Mouse (Mus musculus): ENCODE data around the gene Cmtm4.
"Not testable (repeated sequence)": the region's sequence is repeated elsewhere in the genome, so short reads cannot be mapped to it uniquely, and the experiment has no call there.

DNA sequence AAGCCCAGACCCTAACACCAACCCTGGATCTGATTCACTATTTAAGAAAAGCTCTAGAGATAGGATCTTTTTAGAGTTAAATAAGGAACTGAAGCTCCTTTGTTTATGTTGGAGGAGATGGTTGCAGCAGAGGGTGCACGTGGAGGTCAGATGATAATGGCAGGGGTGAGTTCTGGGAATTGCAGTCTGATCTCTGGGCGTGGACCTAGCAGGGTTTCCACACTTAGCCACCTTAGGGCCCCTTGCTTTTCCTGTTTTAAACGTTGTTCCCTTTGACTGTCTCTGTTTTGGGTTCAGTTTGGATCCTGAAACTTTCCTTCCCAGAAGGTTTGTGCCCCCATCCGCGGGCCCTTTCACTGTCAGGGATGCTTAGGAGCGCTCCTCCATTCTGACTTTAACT, 87.3 kb downstream of the Cmtm4 start:
- TF ChIP-seq MYC (IDR thresholded peaks at IDR 0.05; ENCODE audit: low read depth, low read length); CTCF (IDR thresholded peaks at IDR 0.05 in 2 of 3, conservative IDR thresholded peaks at IDR 0.05 in 1 of 3; ENCODE audit: control insufficient read depth in 1 of 3, insufficient read depth in 1 of 3, low read depth in 2 of 3, low read length in 3 of 3, poor library complexity in 1 of 3, severe bottlenecking in 1 of 3); NELFE (IDR thresholded peaks at IDR 0.05; ENCODE audit: low read depth, low read length); HCFC1 (IDR thresholded peaks at IDR 0.05; ENCODE audit: low read depth, low read length); POLR2A (IDR thresholded peaks at IDR 0.05; ENCODE audit: control insufficient read depth in 1 of 2, insufficient read depth in 1 of 2, low read depth in 1 of 2, low read length in 2 of 2, poor library complexity in 1 of 2); GABPA (IDR thresholded peaks at IDR 0.05; ENCODE audit: low read depth, low read length); MAZ (IDR thresholded peaks at IDR 0.05; ENCODE audit: low read depth, low read length); ZKSCAN1 (IDR thresholded peaks at IDR 0.05; ENCODE audit: low read depth, low read length): not testable (repeated sequence)
